Mouse (Mus musculus) heart, postnatal 0 days (tissue): Measurements from ENCODE around the gene Suds3.

Source experiments
- CTCF ChIP-seq: IDR thresholded peaks from 2 replicates; pipeline ENCODE4 v1.5.1; 2016; ENCODE audit warnings: antibody characterized with exemption, control low read depth, low read depth
- EP300 ChIP-seq: IDR thresholded peaks from 2 replicates; pipeline ENCODE4 v1.6.1; 2016; ENCODE audit warnings: antibody characterized with exemption, low read depth

GRCm38 (mm10) chr5:117113330-117113729, 2.6 kb downstream of the Suds3 start:
- TF ChIP-seq CTCF (no peak), EP300 (no peak)
